Mouse (Mus musculus): ENCODE results near the gene Dnase1l3.
"Not testable (repeated sequence)": the region's sequence is repeated elsewhere in the genome, so short reads cannot be mapped to it uniquely, and the experiment has no call there.

Dnase1l3 gene

GRCm38 (mm10) chr14:8011297-8011696 is 16.9 kb upstream of the Dnase1l3 start:
- no peak for DNase-seq

- DNase-seq: no peak
Observed at GRCm38 (mm10) chr14:8007923-8008322, 13.6 kb upstream of the Dnase1l3 start.

DNA sequence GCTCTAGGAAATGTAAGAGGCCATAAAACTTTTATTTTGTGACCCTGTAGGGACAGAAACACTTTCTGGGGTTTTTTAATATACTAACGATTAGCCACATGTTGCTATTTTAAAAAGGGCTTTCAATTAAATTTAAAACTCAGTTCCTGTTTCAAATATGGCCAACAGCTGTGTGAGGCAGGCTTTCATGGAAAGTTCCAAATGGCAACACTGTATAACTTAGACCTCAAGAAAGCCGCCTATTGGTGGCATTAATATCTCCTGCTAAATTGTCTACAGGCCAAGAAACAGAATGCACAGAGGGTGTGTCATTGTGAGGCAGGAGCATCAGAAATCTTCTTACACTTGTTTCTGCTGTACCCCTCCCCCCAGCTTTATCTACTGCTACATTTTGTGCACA is 13.1 kb upstream of the Dnase1l3 start:
- no peak for DNase-seq

DNA sequence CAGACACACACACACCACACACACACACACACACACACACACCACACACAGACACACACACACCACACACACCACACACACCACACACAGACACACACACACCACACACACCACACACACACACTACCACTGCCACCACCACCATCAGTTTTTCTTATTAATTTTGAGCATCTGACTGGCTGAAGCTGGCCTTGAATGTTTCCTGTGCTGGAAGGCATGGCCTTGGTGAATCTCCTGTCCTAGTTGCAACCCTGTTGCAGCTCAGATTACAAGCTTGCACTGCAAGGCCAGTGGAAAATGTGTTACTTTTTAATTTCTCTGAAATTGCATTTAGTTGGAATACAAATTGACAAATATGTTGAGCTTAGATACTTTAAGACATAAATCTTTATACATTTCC is 12.7 kb upstream of the Dnase1l3 start:
- no peak for DNase-seq

GRCm38 (mm10) chr14:8006061-8006460 is 11.7 kb upstream of the Dnase1l3 start:
- not testable (repeated sequence) for DNase-seq

DNA sequence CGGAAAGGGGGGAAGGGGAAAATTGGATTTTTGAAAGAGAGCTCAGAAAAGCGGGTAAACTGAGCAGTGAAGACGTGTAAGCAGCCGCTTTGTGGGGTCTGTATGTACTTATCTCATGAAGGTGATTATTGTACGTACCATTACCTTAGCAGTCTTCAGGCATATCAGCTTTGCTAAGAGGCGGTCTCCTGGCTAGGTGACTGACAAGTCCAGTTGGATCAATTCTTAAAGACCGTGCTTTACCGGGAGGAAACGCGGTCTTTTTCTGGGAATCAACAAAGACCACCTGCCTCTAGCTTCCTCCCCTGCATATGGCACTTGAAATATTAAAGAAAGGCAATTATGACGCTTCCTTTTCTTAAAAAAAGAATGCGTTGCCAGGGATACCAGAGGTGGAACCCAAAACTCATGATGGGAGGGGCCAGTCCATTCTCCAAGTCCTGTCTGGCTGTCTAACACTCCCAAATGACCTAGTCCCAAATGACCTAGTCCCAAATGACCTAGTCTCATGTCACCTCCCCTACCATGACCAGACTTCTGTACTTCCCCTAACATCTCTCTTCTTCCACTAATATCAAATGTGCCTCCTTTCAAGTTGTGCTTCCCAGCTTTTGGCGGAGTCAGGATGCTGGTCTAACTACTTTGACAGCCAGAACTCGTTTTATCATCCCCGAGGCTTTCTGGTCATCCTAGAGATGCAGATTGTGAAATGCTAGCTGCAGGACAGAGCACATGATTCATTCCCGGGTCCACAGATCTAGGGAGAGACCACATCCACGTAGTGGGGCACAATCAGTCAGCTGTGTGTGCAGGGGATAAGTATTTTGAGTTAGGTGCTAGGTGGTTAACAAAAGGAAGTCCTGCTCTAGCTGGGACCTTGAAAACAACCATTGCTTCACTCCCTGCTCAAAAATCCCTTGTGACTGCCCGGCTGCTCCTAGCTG is 9.6 kb upstream of the Dnase1l3 start:
- DNase-seq: no peak

DNA sequence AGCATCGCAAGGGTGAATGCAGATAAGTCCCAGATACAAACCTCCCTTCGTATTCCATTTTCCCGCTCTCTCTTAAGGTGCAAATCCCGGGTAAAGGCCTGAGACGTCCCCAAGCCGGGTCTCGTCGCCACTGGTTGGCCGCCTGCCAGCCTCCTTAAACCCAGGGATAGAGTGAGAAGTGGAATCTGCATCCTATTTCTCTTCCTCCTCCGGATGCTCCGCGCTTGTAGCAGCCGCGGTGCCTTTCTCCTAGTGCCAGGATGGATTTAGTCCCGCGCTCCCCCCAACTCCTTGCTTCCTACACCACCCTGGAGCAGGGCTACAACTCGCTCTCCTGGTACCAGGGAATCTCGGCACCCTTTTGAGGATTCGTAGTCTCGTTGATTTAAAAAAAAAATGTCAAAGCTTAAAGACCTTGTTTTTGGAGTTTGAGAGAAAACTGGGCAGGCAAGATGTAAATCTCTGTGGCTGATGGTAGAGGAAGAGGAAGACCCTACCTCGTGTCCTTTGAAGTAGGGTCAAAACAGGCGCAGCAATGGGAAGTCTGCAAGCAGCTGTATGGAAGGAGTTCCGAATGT is 8.8 kb upstream of the Dnase1l3 start:
- DNase-seq: no peak

GRCm38 (mm10) chr14:8002432-8003092 is 8.2 kb upstream of the Dnase1l3 start, which contains the start of gene Abhd6:
TSS of gene Abhd6 (plus strand) at chr14:8002902.
- peak; percentile 91 for DNase-seq

- no peak for DNase-seq
Observed at GRCm38 (mm10) chr14:8000831-8001685, 6.7 kb upstream of the Dnase1l3 start.

GRCm38 (mm10) chr14:8000247-8000646 is 5.9 kb upstream of the Dnase1l3 start:
- DNase-seq: no peak

GRCm38 (mm10) chr14:7999435-7999834 is 5.1 kb upstream of the Dnase1l3 start:
- DNase-seq: no peak

GRCm38 (mm10) chr14:7999030-7999429 is 4.7 kb upstream of the Dnase1l3 start:
- no peak for DNase-seq

DNA sequence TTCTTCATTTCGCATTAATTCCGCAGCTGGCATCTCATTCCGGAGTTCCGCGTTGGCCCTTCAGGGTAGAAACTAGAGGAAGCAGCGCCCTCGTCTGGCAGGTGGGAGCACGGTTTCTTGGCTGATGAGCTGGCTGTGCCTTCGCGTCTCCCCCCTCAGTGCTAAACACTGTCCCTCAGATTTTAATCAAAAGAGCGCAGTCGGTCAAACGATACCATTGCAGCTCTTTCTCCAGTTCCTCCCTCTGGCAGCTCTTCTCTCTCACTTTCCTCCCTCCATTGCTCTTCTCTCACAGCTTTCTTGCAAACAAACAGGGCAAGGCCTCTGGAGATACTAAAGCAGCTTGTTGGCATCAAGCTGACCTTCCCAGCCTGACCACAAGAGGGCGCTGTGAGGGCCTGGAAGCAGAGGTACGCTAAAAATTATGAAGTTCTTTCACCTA is 2.9 kb upstream of the Dnase1l3 start:
- peak; percentile 91 for DNase-seq

DNA sequence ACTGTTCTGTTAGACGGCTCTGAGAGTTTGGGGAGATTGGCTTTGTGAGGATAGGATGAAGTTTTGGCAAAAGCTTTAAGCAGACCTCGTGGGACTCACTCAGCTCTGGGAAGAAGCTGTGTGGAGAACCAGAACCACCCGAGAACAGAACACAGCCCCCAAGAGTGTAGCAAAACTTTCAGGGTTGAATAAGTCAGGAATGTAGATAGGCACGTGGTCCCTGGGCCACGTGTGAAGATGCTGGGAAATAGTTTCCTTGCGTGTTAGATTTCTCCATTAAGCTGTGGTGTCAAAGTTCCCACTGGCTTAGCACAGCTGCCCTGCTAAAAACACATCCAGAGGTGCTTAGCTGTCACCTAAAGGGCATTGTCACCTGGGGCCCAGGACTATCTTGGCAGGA is 2.2 kb downstream of the Dnase1l3 start:
- no peak for DNase-seq

DNA sequence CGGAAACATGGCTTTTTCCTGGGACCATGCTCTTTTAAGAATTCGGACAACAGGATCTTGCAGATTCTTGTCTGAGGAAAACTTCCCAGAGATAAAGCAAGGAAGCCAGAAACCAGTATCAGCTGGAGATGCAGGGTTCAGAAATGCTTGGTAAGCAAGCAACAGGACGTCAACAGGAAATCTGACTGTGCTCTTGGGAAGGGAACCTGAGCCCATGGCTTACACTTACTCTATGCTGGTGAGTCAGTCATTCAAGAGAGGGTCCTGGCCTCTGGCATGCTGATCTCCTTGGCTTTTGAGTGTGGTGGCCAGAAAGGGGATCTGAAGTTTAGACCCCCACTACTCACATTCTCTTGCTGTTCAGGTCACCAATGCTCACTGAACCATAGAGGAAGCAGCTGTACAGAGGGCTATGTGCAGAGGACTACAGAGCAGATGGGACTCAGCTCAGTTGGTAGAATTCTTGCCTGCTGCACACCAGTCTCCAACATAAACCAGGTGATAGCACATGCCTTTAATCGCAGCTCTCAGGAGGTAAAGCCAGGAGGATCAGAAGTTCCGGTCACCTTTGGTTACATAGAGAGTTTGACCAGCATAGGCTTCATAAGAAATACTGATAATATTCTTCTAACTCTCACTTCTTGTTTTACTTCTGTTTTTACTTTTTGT is 3.1 kb downstream of the Dnase1l3 start:
- DNase-seq: no peak

- no peak for DNase-seq
Observed at GRCm38 (mm10) chr14:7989961-7990360, 4.4 kb downstream of the Dnase1l3 start.

DNA sequence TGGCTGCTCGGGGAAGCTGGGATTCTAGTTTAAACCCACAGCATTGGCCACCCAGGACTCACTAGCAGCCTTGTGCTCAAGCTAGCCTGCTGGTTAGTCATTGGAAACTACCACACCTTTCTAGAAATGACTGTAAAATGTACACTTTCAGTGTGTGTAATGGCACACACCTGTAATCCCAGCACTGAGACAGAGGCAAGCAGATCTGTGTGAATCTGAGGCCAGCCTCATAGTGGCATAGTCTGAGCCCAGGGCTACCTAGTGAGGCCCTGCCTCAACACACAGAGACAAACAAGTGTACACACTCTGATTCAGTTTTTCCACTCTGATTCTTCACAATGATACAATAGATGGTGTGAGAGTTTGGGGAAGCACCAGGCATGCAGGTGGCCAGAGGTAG is 5.0 kb downstream of the Dnase1l3 start:
- no peak for DNase-seq

DNA sequence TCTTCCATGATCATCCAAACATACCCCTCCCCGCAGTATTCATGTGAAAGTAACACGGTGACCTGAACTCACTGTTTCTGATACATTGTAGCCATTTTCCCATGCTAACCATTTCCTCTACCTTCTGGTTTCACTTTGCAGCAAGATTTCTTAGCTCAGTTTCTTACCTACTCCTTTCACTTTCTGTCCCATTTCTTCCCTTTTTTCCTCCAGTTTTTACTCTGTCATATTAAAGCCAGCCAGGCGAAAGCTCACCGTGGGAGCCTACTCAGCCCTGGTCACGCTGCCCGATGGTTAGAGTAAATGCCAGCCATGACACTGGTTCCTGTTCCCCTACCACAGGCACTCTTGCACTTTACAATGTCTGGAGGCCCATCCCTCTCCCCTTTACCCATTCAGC is 7.5 kb downstream of the Dnase1l3 start:
- DNase-seq: no peak

DNA sequence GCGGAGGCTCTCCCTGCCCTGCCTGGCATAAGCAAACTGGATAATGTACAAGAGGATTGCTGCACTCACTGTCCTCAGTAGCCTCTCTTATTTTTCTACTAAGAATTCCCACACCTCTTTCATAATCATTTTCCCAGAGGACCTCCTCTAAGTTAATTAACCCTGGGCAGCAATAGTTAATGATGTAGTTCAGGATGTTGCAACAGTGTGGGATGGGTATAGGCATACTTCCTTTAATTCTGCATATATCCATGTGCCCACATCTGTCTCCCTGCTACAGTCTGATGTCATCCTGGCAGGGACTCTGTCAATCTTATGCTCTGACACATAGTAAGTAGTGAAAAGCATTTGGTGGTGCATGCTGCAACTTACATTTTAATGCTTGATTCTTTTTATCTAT is 13.1 kb downstream of the Dnase1l3 start:
- no peak for DNase-seq

DNA sequence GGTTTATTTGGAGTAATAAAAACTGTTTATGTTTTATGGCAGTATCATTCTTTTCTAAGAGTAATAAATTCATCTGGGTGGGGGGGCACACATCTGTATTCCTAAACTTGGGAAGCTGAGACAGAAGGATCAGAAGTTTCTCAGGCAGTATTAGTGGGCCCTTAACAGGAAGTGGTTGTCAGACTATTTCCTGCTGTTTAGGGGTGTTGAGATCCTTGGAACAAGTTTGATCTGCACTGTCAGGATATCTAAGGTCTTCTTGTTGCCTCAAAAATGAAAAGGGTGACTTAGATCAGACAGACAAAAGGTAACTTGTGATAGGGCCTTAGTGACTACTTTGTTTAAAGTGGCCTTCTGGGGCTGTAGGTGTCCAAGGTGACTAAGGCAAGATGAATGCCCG is 16.2 kb downstream of the Dnase1l3 start:
- DNase-seq: no peak

- DNase-seq: no peak
Observed at GRCm38 (mm10) chr14:7977471-7977870, 16.9 kb downstream of the Dnase1l3 start.

DNA sequence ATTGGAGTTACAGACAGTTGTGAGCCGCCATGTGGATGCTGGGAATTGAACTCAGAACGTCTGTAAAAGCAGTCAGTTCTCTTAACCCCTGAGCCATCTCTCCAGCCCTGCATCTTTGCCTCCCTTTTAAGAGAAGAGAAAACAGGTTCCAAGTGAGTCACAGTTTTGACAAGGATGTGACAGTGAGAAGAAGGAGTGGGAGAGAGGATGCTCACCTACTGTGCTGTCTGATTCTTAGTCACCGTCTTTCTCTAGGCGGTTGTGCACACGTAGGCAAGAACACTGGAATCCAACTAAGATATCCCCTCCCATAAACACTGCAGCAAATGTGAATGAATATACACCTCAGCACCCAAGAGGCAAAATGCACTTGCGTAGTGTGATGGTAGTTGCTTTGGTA is 19.2 kb downstream of the Dnase1l3 start:
- DNase-seq: no peak
